Mouse (Mus musculus): ENCODE results near the gene Slc26a5.
A peak's percentile ranks its signal among the peaks of the same experiment; 100 is the strongest.

Gene Slc26a5

GRCm38 (mm10) chr5:21865346-21866107, at the start of gene Slc26a5:
Gene Slc26a5, minus strand, starts transcription at chr5:21865604.
- DNase-seq, result peak; percentile 10

- DNase-seq, result no peak
Observed at GRCm38 (mm10) chr5:21914776-21915175, 49.4 kb upstream of the Slc26a5 start.

DNA sequence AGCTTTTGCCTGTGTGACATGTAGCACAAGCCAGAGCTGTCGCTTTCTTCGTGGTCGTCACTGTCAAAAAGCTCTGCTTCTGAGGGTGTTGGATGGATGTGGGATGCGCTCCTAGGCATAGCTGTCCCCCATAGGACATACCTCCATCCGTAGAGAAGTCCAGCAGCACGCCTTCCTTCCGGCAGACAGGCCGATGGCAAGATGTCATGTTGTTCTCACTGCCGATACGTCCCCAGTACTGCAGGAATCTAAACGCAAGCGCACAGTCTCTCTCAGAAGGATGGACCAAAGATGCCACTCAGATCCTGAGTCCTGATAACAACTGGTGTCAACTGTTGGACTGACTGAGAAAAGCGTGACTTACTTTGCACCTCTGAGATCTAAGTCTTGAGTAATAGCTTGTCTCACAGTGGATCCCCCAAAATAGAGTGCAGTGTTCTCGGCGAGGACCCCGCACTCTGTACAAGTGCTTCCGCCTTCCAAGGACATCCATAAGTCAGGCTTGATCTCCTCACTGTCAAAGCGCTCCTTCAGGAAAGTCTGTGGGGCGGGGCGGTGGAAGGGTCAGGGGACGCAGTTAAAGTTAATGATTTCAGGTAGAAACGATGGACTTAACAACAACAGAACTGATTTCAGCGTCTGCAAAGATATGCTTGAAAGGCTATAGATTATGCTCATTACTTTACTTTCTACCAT, 47.6 kb upstream of the Slc26a5 start:
- no peak for DNase-seq

GRCm38 (mm10) chr5:21910726-21911125, 45.3 kb upstream of the Slc26a5 start:
- no peak for DNase-seq

- no peak for DNase-seq
Observed at GRCm38 (mm10) chr5:21909713-21910112, 44.3 kb upstream of the Slc26a5 start.

DNA sequence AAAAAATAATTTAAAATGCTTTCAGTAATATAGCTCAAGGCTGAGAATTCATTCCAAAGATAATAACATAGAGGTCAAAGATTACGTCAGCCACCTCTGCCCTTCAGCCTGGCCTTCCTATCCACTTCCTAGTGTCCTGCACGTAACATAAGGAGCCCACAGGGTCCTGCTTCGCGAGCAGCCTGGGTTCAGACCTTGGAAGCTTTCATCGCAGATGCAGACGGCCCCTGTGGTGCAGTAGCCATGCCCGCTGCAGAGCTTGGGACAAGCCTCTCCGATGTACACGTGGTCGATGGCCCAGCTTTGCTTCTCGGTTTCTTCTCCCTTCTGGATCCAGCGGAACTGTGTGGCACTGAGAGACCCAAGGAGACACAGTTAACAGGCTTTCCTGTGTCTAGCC, 36.0 kb upstream of the Slc26a5 start:
- peak; percentile 4 for DNase-seq

DNA sequence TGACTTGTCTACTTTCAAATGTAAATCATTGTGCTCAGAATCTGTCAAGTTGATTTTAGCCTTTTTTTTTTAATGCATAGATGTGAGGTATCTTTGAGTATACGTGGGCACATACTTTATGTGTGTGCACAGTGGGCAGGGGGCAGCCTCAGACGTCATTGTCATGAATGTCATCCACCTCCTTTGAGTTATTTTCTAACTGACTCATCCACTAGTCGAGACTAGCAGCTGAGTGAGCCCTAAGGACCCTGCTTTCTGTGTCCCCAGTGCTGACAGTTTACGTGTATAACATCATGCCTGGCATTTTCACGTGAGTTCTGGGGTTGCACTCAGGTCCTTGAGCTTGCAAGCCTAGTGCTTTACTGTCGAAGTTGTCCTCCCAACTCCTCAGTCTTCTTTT, 35.5 kb upstream of the Slc26a5 start:
- DNase-seq, result no peak

DNA sequence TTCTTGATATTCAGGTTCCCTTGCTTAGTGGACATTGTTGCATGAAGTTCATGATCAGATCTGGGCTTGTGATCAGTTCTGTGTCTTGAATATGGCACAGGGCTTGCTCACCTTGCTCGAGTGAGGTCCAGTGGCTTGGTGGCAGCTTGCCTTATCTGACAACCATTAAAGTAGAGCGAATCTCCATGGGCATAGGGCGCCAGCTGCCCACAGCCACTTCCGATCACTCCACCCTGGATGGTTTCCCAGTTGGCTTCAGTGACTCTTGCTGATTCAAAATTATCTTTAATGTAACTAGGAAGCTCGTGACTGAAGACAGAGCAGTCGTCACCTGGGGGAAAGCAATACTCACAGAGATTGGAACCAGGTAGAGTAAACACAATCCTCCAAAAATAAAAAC, 33.5 kb upstream of the Slc26a5 start:
- DNase-seq, result no peak

DNA sequence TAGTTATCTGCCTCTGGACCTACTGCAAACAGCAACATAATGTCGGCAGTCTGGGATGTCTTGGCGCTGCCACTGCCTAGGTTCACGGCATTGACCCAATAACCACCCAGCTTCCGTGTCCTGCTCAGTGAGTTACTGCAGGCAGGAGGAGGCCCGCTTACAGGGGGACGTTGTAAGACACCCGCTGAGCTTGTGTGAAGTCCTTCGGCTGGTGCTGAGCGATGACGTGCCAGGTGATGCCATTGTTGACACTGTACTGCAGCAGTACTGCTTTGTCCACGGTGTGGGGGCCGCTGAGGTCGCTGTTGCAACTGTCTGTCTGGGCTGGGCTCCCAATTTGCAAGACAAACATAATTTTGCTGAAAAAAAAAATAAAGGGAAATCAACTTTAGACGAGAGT, 31.2 kb upstream of the Slc26a5 start:
- no peak for DNase-seq

DNA sequence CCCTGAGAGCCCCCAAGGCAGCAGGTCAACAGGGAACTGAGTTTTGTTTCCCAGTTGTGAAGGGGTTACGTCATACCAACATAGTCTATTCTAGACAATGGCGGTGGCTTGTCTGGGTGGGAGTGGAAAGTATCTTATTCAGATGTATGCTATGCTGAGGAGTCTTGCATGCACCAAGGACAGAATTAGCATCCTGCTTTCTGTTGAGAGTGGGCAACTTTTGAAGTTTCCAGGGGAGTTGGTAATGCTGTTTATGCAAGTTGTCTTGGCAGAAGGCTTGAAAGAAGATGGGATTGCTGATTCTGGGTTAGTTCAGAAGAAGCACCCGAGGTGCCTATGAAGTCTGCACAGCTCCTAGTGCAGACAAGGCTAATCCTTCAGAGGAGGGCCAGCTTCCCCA, 28.8 kb upstream of the Slc26a5 start:
- DNase-seq, result no peak

DNA sequence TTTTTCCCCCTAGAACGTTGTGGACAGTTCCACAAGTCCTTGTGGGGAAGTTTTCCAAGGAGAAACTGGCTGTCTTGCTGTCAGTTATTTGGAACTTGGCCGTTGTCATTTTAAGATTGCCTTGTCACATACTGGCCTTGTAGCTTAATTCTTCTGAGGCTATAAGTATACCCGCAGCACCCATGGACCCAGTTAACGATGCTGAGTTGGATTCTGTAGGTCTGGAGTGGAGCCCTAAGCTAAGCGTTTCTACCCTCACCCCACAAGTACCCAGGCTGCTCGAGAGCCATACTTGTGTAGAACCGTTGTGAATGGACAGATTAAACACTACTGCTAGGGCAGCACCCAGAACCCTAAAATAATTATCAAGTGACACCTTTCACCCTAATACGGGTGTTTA, 1.3 kb upstream of the Slc26a5 start:
- no peak for DNase-seq

DNA sequence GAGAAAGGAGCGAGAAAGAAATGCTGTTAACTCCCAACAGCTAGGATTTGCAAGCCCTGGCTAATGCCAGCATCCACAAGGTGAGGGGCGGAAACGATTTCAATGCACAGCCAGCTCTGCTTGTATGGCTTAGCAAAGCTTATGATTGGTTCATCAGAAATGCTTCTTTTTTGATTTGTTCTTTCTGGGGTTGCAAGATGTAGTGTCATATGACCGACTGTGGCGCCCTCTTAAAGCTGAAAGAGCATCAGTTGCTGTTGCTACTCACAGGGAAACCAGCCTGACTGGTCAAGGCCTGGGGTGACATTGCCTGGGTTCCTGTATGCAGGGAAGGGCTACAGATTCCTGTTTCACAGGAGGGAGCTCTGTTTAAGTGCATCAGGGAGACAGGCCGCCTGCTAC, 908 bp upstream of the Slc26a5 start:
- peak; percentile 4 for DNase-seq

GRCm38 (mm10) chr5:21858653-21859052, 6.8 kb downstream of the Slc26a5 start:
- DNase-seq, result no peak

GRCm38 (mm10) chr5:21851679-21852340, 13.6 kb downstream of the Slc26a5 start:
- no peak for DNase-seq

- no peak for DNase-seq
Observed at GRCm38 (mm10) chr5:21847438-21847837, 18.0 kb downstream of the Slc26a5 start.

- no peak for DNase-seq
Observed at GRCm38 (mm10) chr5:21846616-21847290, 18.7 kb downstream of the Slc26a5 start.

- DNase-seq, result no peak
Observed at GRCm38 (mm10) chr5:21844676-21845075, 20.7 kb downstream of the Slc26a5 start.

DNA sequence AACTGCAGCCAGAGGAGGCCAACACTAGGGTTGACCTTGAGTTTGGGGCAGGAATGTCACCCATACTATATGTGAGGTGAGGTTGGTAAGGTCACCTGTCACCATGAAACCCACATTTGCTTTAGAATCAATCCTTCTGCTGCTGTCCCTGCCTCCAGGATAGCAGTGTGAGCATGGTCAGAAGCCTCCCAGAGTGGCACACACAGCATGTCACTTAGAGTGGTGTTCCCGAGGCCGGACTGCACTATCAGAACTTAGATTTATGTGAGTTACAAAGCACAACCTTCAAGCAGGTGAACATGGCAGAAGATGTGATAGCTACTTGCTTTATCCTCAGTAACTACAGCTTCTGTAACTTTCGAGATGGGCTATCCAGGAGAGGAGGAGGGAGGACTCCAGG, 33.6 kb downstream of the Slc26a5 start:
- DNase-seq, result no peak

DNA sequence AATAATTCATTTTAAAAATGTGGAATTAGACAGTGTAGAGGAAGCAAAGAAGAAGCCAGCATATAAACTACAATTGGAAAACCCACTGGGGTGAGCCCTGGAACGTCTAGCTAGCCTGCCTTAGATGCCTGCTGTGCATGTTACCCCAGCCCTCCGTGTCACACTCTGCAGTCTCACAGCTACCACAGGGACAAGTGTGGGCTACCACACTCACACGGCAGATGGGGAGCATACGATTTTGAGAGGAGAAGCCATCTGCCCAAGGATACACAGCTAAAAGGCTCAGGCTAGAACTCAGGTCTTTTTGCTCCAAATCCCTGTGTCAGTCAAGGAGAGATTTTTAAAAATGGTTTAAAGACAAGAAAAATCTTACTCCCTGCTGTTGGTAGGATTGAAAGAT, 36.5 kb downstream of the Slc26a5 start:
- DNase-seq, result no peak

DNA sequence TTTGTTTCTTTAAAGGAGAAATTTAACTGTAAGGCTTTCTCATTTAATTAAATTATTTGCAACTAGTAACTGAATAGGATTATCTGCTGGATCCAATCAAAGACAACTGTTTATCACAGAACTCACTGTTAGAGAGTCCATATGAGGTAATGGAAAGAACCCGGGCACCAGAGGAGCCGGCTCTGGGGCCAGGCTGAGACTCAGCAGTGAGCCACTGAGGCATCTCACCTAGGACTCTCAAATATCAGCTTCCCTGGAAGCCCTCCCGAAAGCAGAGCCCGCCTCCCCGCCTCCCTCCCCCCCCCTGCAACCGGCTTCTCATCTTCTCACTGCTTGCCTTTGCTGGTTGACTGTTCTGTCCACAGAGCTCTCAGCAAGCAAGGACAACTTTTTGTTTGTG, 37.8 kb downstream of the Slc26a5 start:
- DNase-seq, result no peak

GRCm38 (mm10) chr5:21826370-21826769, 39.0 kb downstream of the Slc26a5 start:
- no peak for DNase-seq

DNA sequence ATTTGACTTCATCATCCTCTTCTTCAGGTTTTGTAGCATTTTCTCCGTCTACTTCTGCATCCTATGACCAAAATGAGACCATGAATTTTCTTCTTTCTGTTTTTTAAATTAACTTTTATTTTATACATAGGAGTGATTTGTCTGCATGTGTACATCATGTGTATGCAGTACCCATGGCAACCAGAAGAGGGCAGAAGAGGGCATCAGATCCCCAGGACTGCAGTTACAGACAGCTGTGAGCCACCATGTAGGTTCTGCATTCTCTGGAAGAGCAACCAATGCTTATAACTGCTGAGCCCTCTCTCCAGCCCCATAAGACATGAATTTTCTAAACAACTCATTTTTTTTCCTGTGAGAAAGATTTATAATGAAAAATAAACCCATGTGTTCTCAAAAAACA, 51.4 kb downstream of the Slc26a5 start:
- DNase-seq, result peak; percentile 64

DNA sequence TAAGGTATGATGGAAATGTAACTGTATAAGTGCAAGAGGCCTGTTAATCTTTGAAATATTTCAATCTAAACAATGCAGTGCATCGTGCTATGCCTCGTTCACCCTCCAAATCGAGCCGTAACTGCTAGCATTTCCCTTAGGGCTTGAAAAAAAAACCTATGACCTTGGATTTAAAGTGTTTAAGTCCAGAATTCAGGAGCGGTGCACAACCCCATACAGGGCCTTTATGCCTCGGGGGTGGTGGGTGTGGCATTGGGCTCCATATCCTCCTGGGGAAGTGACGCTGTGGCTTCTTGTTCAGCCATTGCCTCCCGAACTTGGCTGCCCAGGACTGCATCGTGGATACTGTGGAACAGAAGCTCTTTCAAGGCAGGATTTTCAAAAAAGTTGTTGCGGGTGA, 54.5 kb downstream of the Slc26a5 start:
- DNase-seq, result no peak

All from kidney, postnatal 10 days (tissue).